Mouse (Mus musculus): Measurements from ENCODE around the gene Vav1. TPM values are rescaled to one million over a fixed set of nuclear protein-coding genes. Genes with fewer than 3 reads are reported as not detected.
A peak's percentile ranks its signal among the peaks of the same experiment; 100 is the strongest.

Vav1 gene
- polyA plus RNA-seq, 1 experiment from 2014 or later, result 13.7 TPM

DNA sequence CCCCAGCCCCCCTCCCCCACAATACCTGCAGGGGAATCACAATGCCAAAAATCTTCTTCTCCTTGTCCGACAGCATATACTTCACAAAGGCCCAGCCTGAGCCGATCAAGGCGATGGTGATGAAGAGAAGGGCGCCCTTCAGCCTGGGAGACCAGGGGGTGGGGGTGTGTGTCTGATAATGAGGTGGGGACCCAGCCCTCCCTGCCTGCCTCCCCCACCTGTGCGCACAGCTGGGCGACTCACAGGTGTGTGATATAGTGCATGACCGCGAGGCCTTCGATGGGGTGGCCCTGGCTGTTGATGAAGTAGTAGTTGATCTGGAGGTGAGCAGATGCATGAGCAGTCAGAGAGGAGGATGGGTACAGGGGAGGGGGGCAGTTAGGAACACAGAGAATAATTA lies 41.7 kb upstream of the Vav1 start:
- 79% methylated on average over 9 of the region's 9 CpGs for WGBS (ENCODE audit: insufficient replicate concordance)
- ATAC-seq (ENCODE audit: low read depth), result no peak
- Histone ChIP-seq H3K9ac (ENCODE audit: low read depth, low read length) (no peak overlapping the region), H3K36me3 (ENCODE audit: control insufficient read depth, insufficient read depth) (peaks cover 21% of the 10 kb centered on the region), H3K9me3 (replicated peaks; ENCODE audit: control insufficient read depth, low read length) (no peaks in the 10 kb centered on the region), H3K27ac (ENCODE audit: low read length) (no peak overlapping the region), H3K4me1 (ENCODE audit: control insufficient read depth, low read depth, low read length) (peaks cover 3% of the 10 kb centered on the region), H3K27me3 (ENCODE audit: control insufficient read depth, insufficient read depth, low read depth, low read length) (no peaks in the 10 kb centered on the region), H3K4me3 (ENCODE audit: low read depth, low read length) (no peak overlapping the region), H3K4me2 (ENCODE audit: low read depth, low read length) (no peak overlapping the region)

- ATAC-seq (ENCODE audit: low read depth), result no peak
- Histone ChIP-seq H3K4me3 (ENCODE audit: low read depth, low read length) (no peak overlapping the region), H3K36me3 (ENCODE audit: control insufficient read depth, insufficient read depth) (peaks cover 6% of the 10 kb centered on the region), H3K27ac (ENCODE audit: low read length) (no peak overlapping the region), H3K4me1 (ENCODE audit: control insufficient read depth, low read depth, low read length) (peaks cover 20% of the 10 kb centered on the region), H3K4me2 (ENCODE audit: low read depth, low read length) (no peak overlapping the region), H3K9ac (ENCODE audit: low read depth, low read length) (no peak overlapping the region), H3K27me3 (ENCODE audit: control insufficient read depth, insufficient read depth, low read depth, low read length) (no peaks in the 10 kb centered on the region), H3K9me3 (replicated peaks; ENCODE audit: control insufficient read depth, low read length) (no peaks in the 10 kb centered on the region)
- 56% methylated on average over 10 of the region's 10 CpGs for WGBS (ENCODE audit: insufficient replicate concordance)
Measured at GRCm38 (mm10) chr17:57243650-57244370, 35.1 kb upstream of the Vav1 start.

GRCm38 (mm10) chr17:57245311-57245929 lies 33.5 kb upstream of the Vav1 start:
- H3K27ac ChIP-seq (ENCODE audit: low read length), result no peak overlapping the region
- ATAC-seq (ENCODE audit: low read depth), result no peak
- H3K9ac ChIP-seq (ENCODE audit: low read depth, low read length), result no peak overlapping the region
- peaks cover 8% of the 10 kb centered on the region for H3K27me3 ChIP-seq (ENCODE audit: control insufficient read depth, insufficient read depth, low read depth, low read length)
- WGBS (ENCODE audit: insufficient replicate concordance), result 78% methylated on average over 10 of the region's 10 CpGs
- H3K4me2 ChIP-seq (ENCODE audit: low read depth, low read length), result no peak overlapping the region
- peaks cover 31% of the 10 kb centered on the region for H3K4me1 ChIP-seq (ENCODE audit: control insufficient read depth, low read depth, low read length)
- no peaks in the 10 kb centered on the region for H3K9me3 ChIP-seq (replicated peaks; ENCODE audit: control insufficient read depth, low read length)
- H3K36me3 ChIP-seq (ENCODE audit: control insufficient read depth, insufficient read depth), result peaks cover 6% of the 10 kb centered on the region
- H3K4me3 ChIP-seq (ENCODE audit: low read depth, low read length), result no peak overlapping the region

- H3K4me1 ChIP-seq (ENCODE audit: control insufficient read depth, low read depth, low read length), result peaks cover 31% of the 10 kb centered on the region
Measured at GRCm38 (mm10) chr17:57246663-57247392, 32.1 kb upstream of the Vav1 start.

GRCm38 (mm10) chr17:57247393-57248200 lies 31.3 kb upstream of the Vav1 start:
- peaks cover 13% of the 10 kb centered on the region for H3K27me3 ChIP-seq (ENCODE audit: control insufficient read depth, insufficient read depth, low read depth, low read length)
- WGBS (ENCODE audit: insufficient replicate concordance), result under 1% methylated on average over 46 of the region's 46 CpGs
- H3K4me2 ChIP-seq (ENCODE audit: low read depth, low read length), result peak overlapping the region; percentile 70
- ATAC-seq (ENCODE audit: low read depth), result peak; percentile 84
- peak overlapping the region; percentile 77 for H3K4me3 ChIP-seq (ENCODE audit: low read depth, low read length)
- H3K27ac ChIP-seq (ENCODE audit: low read length), result peak overlapping the region; percentile 86
- peaks cover 31% of the 10 kb centered on the region for H3K4me1 ChIP-seq (ENCODE audit: control insufficient read depth, low read depth, low read length)
- peaks cover 6% of the 10 kb centered on the region for H3K36me3 ChIP-seq (ENCODE audit: control insufficient read depth, insufficient read depth)
- H3K9me3 ChIP-seq (replicated peaks; ENCODE audit: control insufficient read depth, low read length), result no peaks in the 10 kb centered on the region
- peak overlapping the region; percentile 82 for H3K9ac ChIP-seq (ENCODE audit: low read depth, low read length)

More at GRCm38 (mm10) chr17:57246663-57247392, 32.1 kb upstream of the Vav1 start:
- 4% methylated on average over 18 of the region's 18 CpGs for WGBS (ENCODE audit: insufficient replicate concordance)
- Histone ChIP-seq H3K27me3 (ENCODE audit: control insufficient read depth, insufficient read depth, low read depth, low read length) (peaks cover 13% of the 10 kb centered on the region), H3K36me3 (ENCODE audit: control insufficient read depth, insufficient read depth) (peaks cover 6% of the 10 kb centered on the region), H3K4me2 (ENCODE audit: low read depth, low read length) (peak overlapping the region; percentile 70), H3K4me3 (ENCODE audit: low read depth, low read length) (peak overlapping the region; percentile 77), H3K9me3 (replicated peaks; ENCODE audit: control insufficient read depth, low read length) (no peaks in the 10 kb centered on the region), H3K27ac (ENCODE audit: low read length) (peak overlapping the region; percentile 78), H3K9ac (ENCODE audit: low read depth, low read length) (peak overlapping the region; percentile 82)
- ATAC-seq (ENCODE audit: low read depth), result no peak

GRCm38 (mm10) chr17:57248201-57248699 lies 30.6 kb upstream of the Vav1 start, which contains the start of gene Gpr108:
Gene Gpr108, minus strand, starts transcription at chr17:57248446.
- H3K4me1 ChIP-seq (ENCODE audit: control insufficient read depth, low read depth, low read length), result peaks cover 31% of the 10 kb centered on the region
- peak within 1 kb of the TSS; percentile 77 for H3K4me3 ChIP-seq (ENCODE audit: low read depth, low read length)
- peaks cover 13% of the 10 kb centered on the region for H3K27me3 ChIP-seq (ENCODE audit: control insufficient read depth, insufficient read depth, low read depth, low read length)
- WGBS (ENCODE audit: insufficient replicate concordance), result under 1% methylated on average over 12 of the region's 12 CpGs
- no peaks in the 10 kb centered on the region; the same call in 1 of the 2 replicates for H3K36me3 ChIP-seq (ENCODE audit: control insufficient read depth, insufficient read depth)
- no peaks in the 10 kb centered on the region for H3K9me3 ChIP-seq (replicated peaks; ENCODE audit: control insufficient read depth, low read length)
- H3K9ac ChIP-seq (ENCODE audit: low read depth, low read length), result peak within 1 kb of the TSS; percentile 82
- H3K4me2 ChIP-seq (ENCODE audit: low read depth, low read length), result peak within 1 kb of the TSS; percentile 70
- peak; percentile 46 for ATAC-seq (ENCODE audit: low read depth)
- peak within 1 kb of the TSS; percentile 86 for H3K27ac ChIP-seq (ENCODE audit: low read length)

- Histone ChIP-seq H3K9ac (ENCODE audit: low read depth, low read length) (peak overlapping the region; percentile 54), H3K27ac (ENCODE audit: low read length) (peak overlapping the region; percentile 86), H3K4me1 (ENCODE audit: control insufficient read depth, low read depth, low read length) (peaks cover 31% of the 10 kb centered on the region), H3K9me3 (replicated peaks; ENCODE audit: control insufficient read depth, low read length) (no peaks in the 10 kb centered on the region), H3K4me2 (ENCODE audit: low read depth, low read length) (peak overlapping the region; percentile 70), H3K4me3 (ENCODE audit: low read depth, low read length) (peak overlapping the region; percentile 77), H3K36me3 (ENCODE audit: control insufficient read depth, insufficient read depth) (no peaks in the 10 kb centered on the region), H3K27me3 (ENCODE audit: control insufficient read depth, insufficient read depth, low read depth, low read length) (peaks cover 13% of the 10 kb centered on the region)
- no peak for ATAC-seq (ENCODE audit: low read depth)
- WGBS (ENCODE audit: insufficient replicate concordance), result 7% methylated on average over 13 of the region's 13 CpGs
Measured at GRCm38 (mm10) chr17:57248771-57249170, 30.1 kb upstream of the Vav1 start.

Data from liver, embryonic 16.5 days (tissue).